Mouse (Mus musculus) MEL (cell line): ENCODE results near the gene Mfap3l. TPM values are rescaled to one million over a fixed set of nuclear protein-coding genes. Genes with fewer than 3 reads are reported as not detected.

Source experiments
- DNase-seq: peaks from one replicate; pipeline ENCODE4 v3.0.0; 2011; ENCODE audit warnings: low read depth, low spot score
- H3K27ac ChIP-seq: 2 replicates; pipeline ENCODE4 v1.5.1; 2012; ENCODE audit warnings: low read depth, mild to moderate bottlenecking, control low read depth, low read length, moderate library complexity; ENCODE audit not compliant: control insufficient read depth
- H3K27me3 ChIP-seq, 2 experiments: fragments of 150-350 bp in 1 of 2; sonication (generic) in 1 of 2; 2 replicates each; pipeline ENCODE4 v1.6.1; 2012; ENCODE audit warnings: low read length in 2 of 2, mild to moderate bottlenecking in 2 of 2, improper control_type of control experiment in 1 of 2, moderate library complexity in 1 of 2; ENCODE audit not compliant: insufficient read depth in 2 of 2, control insufficient read depth in 1 of 2
- H3K36me3 ChIP-seq, 2 experiments: 2 replicates each; pipeline ENCODE4 v1.6.1; 2012 to 2014; ENCODE audit warnings: low read length in 2 of 2, improper control_type of control experiment in 1 of 2, inconsistent platforms in 1 of 2, mild to moderate bottlenecking in 1 of 2; ENCODE audit not compliant: insufficient read depth in 2 of 2, control insufficient read depth in 1 of 2
- H3K4me1 ChIP-seq, 2 experiments: fragments of 150-350 bp in 1 of 2; sonication (generic) in 1 of 2; 2 replicates each; pipeline ENCODE4 v1.6.1; 2012; ENCODE audit warnings: low read length in 2 of 2, improper control_type of control experiment in 1 of 2, mild to moderate bottlenecking in 1 of 2; ENCODE audit not compliant: insufficient read depth in 2 of 2, control insufficient read depth in 1 of 2
- H3K4me3 ChIP-seq, 2 experiments: fragments of 150-350 bp in 1 of 2; sonication (generic) in 1 of 2; 2 replicates each; pipeline ENCODE4 v1.5.1; 2012; ENCODE audit warnings: low read depth in 2 of 2, low read length in 2 of 2, mild to moderate bottlenecking in 2 of 2, moderate library complexity in 2 of 2, control low read depth in 1 of 2, improper control_type of control experiment in 1 of 2; ENCODE audit not compliant: control insufficient read depth in 1 of 2, insufficient read depth in 1 of 2
- H3K79me2 ChIP-seq: 2 replicates; pipeline ENCODE4 v1.6.1; 2012; ENCODE audit warnings: mild to moderate bottlenecking, low read length, moderate library complexity; ENCODE audit not compliant: control insufficient read depth, poor library complexity, insufficient read depth
- H3K9ac ChIP-seq: 2 replicates; pipeline ENCODE4 v1.6.1; 2012; ENCODE audit warnings: low read depth, mild to moderate bottlenecking, control low read depth, low read length, moderate library complexity; ENCODE audit not compliant: control insufficient read depth, poor library complexity, severe bottlenecking
- H3K9me3 ChIP-seq: fragments of 150-350 bp; sonication (generic); replicated peaks from 2 replicates; pipeline ENCODE4 v1.6.1; 2012; ENCODE audit warnings: mild to moderate bottlenecking, low read length, improper control_type of control experiment, moderate library complexity; ENCODE audit not compliant: insufficient read depth
- CHD1 ChIP-seq: IDR thresholded peaks from 2 replicates; pipeline ENCODE4 v1.6.1; 2012; ENCODE audit warnings: low read depth, mild to moderate bottlenecking, inconsistent platforms, low read length, improper control_type of control experiment
- CHD2 ChIP-seq: IDR thresholded peaks from 2 replicates; pipeline ENCODE4 v1.6.1; 2011; ENCODE audit warnings: low read length, improper control_type of control experiment
- CTCF ChIP-seq, 3 experiments: IDR thresholded peaks in 2 of 3; conservative IDR thresholded peaks in 1 of 3; 2 replicates each; pipeline ENCODE4 v1.5.1; 2011 to 2012; ENCODE audit warnings: low read length in 3 of 3, low read depth in 2 of 3, mild to moderate bottlenecking in 2 of 3, improper control_type of control experiment in 1 of 3, inconsistent platforms in 1 of 3, mixed read lengths in 1 of 3, moderate library complexity in 1 of 3; ENCODE audit not compliant: control insufficient read depth in 1 of 3, insufficient read depth in 1 of 3, poor library complexity in 1 of 3, severe bottlenecking in 1 of 3
- E2F4 ChIP-seq: IDR thresholded peaks from 2 replicates; pipeline ENCODE4 v1.6.1; 2011; ENCODE audit warnings: low read depth, low read length, improper control_type of control experiment, borderline replicate concordance
- ELF1 ChIP-seq: IDR thresholded peaks from 2 replicates; pipeline ENCODE4 v1.6.1; 2014; ENCODE audit warnings: low read depth, mild to moderate bottlenecking, inconsistent platforms, low read length, improper control_type of control experiment, moderate library complexity
- EP300 ChIP-seq, 2 experiments: IDR thresholded peaks; 2 replicates each; pipeline ENCODE4 v1.6.1; 2011; ENCODE audit warnings: improper control_type of control experiment in 2 of 2, low read length in 2 of 2, low read depth in 1 of 2, mild to moderate bottlenecking in 1 of 2
- ETS1 ChIP-seq: IDR thresholded peaks from 2 replicates; pipeline ENCODE4 v1.6.1; 2012; ENCODE audit warnings: low read depth, mild to moderate bottlenecking, inconsistent platforms, low read length, improper control_type of control experiment, moderate library complexity
- GATA1 ChIP-seq: IDR thresholded peaks from 2 replicates; pipeline ENCODE4 v1.6.1; 2011; ENCODE audit warnings: low read depth, low read length, improper control_type of control experiment
- HCFC1 ChIP-seq: IDR thresholded peaks from 2 replicates; pipeline ENCODE4 v1.6.1; 2012; ENCODE audit warnings: low read depth, mild to moderate bottlenecking, inconsistent platforms, low read length, improper control_type of control experiment, moderate library complexity
- KAT2A ChIP-seq: conservative IDR thresholded peaks from 2 replicates; pipeline ENCODE4 v1.6.1; 2012; ENCODE audit warnings: low read depth, low read length, improper control_type of control experiment, inconsistent platforms
- MAFK ChIP-seq: IDR thresholded peaks from 2 replicates; pipeline ENCODE4 v1.6.1; 2011; ENCODE audit warnings: low read depth, mild to moderate bottlenecking, low read length, improper control_type of control experiment, borderline replicate concordance
- MAX ChIP-seq: IDR thresholded peaks from 2 replicates; pipeline ENCODE4 v1.6.1; 2011; ENCODE audit warnings: low read length, improper control_type of control experiment
- MEF2A ChIP-seq: IDR thresholded peaks from 2 replicates; pipeline ENCODE4 v1.6.1; 2014; ENCODE audit warnings: low read depth, mild to moderate bottlenecking, inconsistent platforms, low read length, improper control_type of control experiment; ENCODE audit not compliant: poor library complexity, insufficient replicate concordance, severe bottlenecking; ENCODE audit errors: extremely low read depth
- MXI1 ChIP-seq: IDR thresholded peaks from 2 replicates; pipeline ENCODE4 v1.6.1; 2011; ENCODE audit warnings: mild to moderate bottlenecking, low read depth, low read length, improper control_type of control experiment
- MYB ChIP-seq: IDR thresholded peaks from 2 replicates; pipeline ENCODE4 v1.6.1; 2011; ENCODE audit warnings: mild to moderate bottlenecking, low read depth, low read length, improper control_type of control experiment
- MYC ChIP-seq: IDR thresholded peaks from 2 replicates; pipeline ENCODE4 v1.6.1; 2011; ENCODE audit warnings: low read depth, mild to moderate bottlenecking, low read length, improper control_type of control experiment, moderate library complexity
- NELFE ChIP-seq: IDR thresholded peaks from 2 replicates; pipeline ENCODE4 v1.6.1; 2011; ENCODE audit warnings: low read depth, low read length, improper control_type of control experiment
- NRF1 ChIP-seq: IDR thresholded peaks from 2 replicates; pipeline ENCODE4 v1.6.1; 2014; ENCODE audit warnings: low read depth, mild to moderate bottlenecking, inconsistent platforms, low read length, improper control_type of control experiment, moderate library complexity; ENCODE audit not compliant: poor library complexity, insufficient read depth, severe bottlenecking
- POLR2AphosphoS5 ChIP-seq: IDR thresholded peaks from 2 replicates; pipeline ENCODE4 v1.6.1; 2012; ENCODE audit warnings: low read depth, borderline replicate concordance, mild to moderate bottlenecking, inconsistent platforms, low read length, moderate library complexity, mixed read lengths
- RAD21 ChIP-seq: IDR thresholded peaks from 2 replicates; pipeline ENCODE4 v1.6.1; 2011; ENCODE audit warnings: mild to moderate bottlenecking, low read depth, low read length, improper control_type of control experiment
- RCOR1 ChIP-seq: IDR thresholded peaks from 2 replicates; pipeline ENCODE4 v1.6.1; 2012; ENCODE audit warnings: low read depth, mild to moderate bottlenecking, inconsistent platforms, low read length, improper control_type of control experiment
- SIN3A ChIP-seq: IDR thresholded peaks from 2 replicates; pipeline ENCODE4 v1.6.1; 2012; ENCODE audit warnings: low read length, improper control_type of control experiment, inconsistent platforms
- TAL1 ChIP-seq: IDR thresholded peaks from 2 replicates; pipeline ENCODE4 v1.6.1; 2012; ENCODE audit warnings: mild to moderate bottlenecking, inconsistent platforms, low read length, moderate library complexity, mixed read lengths
- USF1 ChIP-seq: IDR thresholded peaks from 2 replicates; pipeline ENCODE4 v1.6.1; 2014; ENCODE audit warnings: low read depth, mild to moderate bottlenecking, inconsistent platforms, low read length, improper control_type of control experiment, moderate library complexity
- USF2 ChIP-seq, 2 experiments: IDR thresholded peaks; 2 replicates each; pipeline ENCODE4 v1.6.1; 2011 to 2012; ENCODE audit warnings: improper control_type of control experiment in 2 of 2, low read length in 2 of 2, borderline replicate concordance in 1 of 2, inconsistent platforms in 1 of 2, low read depth in 1 of 2, mild to moderate bottlenecking in 1 of 2; ENCODE audit not compliant: insufficient read depth in 1 of 2
- ZKSCAN1 ChIP-seq: IDR thresholded peaks from 2 replicates; pipeline ENCODE4 v1.6.1; 2012; ENCODE audit warnings: low read depth, mild to moderate bottlenecking, inconsistent platforms, low read length, improper control_type of control experiment, moderate library complexity
- ZMIZ1 ChIP-seq: IDR thresholded peaks from 2 replicates; pipeline ENCODE4 v1.6.1; 2012; ENCODE audit warnings: low read depth, mild to moderate bottlenecking, inconsistent platforms, low read length, improper control_type of control experiment, moderate library complexity
- ZNF384 ChIP-seq: IDR thresholded peaks from 2 replicates; pipeline ENCODE4 v1.6.1; 2012; ENCODE audit warnings: low read depth, mild to moderate bottlenecking, inconsistent platforms, low read length, improper control_type of control experiment
- polyA plus RNA-seq, 2 experiments: library from polyadenylated mRNA; stranded (reverse) in 1 of 2; unstranded in 1 of 2; fragments of >175 nt in 1 of 2; fragments of >200 nt in 1 of 2; gene quantifications; 2 replicates each; pipeline versions ENCODE4 v1.2.1 to v1.2.4; 2012; ENCODE audit warnings: low replicate concordance in 2 of 2, low read depth in 1 of 2; ENCODE audit not compliant: insufficient read length in 2 of 2, insufficient read depth in 1 of 2, missing spikeins in 1 of 2
- total RNA-seq: library from RNA; depleted of rRNA; stranded (reverse); fragments of 300-350 nt; gene quantifications from 2 replicates; pipeline ENCODE4 v1.2.3, GENCODE M21; 2012

Mfap3l gene
- total and polyA plus RNA-seq, 3 experiments, result not detected

GRCm38 (mm10) chr8:60623438-60623837 is 9.2 kb upstream of the Mfap3l start:
- no peaks in the 10 kb centered on the region; a peak in 1 of 4 replicates for H3K27me3 ChIP-seq

GRCm38 (mm10) chr8:60624722-60625121 is 7.9 kb upstream of the Mfap3l start:
- Histone ChIP-seq H3K27me3 (no peaks in the 10 kb centered on the region; a peak in 1 of 4 replicates), H3K4me1 (no peaks in the 10 kb centered on the region), H3K9me3 (no peaks in the 10 kb centered on the region), H3K9ac (no peak overlapping the region), H3K36me3 (no peaks in the 10 kb centered on the region), H3K79me2 (no peaks in the 10 kb centered on the region), H3K4me3 (no peak overlapping the region), H3K27ac (no peak overlapping the region)
- TF ChIP-seq GATA1 (no peak), NRF1 (no peak), SIN3A (no peak), CTCF (IDR thresholded peaks at IDR 0.05 in 2 of 3, conservative IDR thresholded peaks at IDR 0.05 in 1 of 3; ENCODE audit: control insufficient read depth in 1 of 3, insufficient read depth in 1 of 3, low read depth in 2 of 3, low read length in 3 of 3, poor library complexity in 1 of 3, severe bottlenecking in 1 of 3) (no peak), ELF1 (no peak), KAT2A (no peak), MXI1 (no peak), CHD1 (no peak), USF1 (no peak), E2F4 (no peak), ZMIZ1 (no peak), MAFK (no peak), USF2 (IDR thresholded peaks at IDR 0.05; ENCODE audit: borderline replicate concordance in 1 of 2, insufficient read depth in 1 of 2, low read depth in 1 of 2, low read length in 2 of 2) (no peak), ZNF384 (no peak), ZKSCAN1 (no peak), HCFC1 (no peak), MEF2A (no peak)
- DNase-seq, result no peak

More at GRCm38 (mm10) chr8:60623438-60623837, 9.2 kb upstream of the Mfap3l start:
- Histone ChIP-seq H3K9ac (no peak overlapping the region), H3K36me3 (no peaks in the 10 kb centered on the region), H3K79me2 (no peaks in the 10 kb centered on the region), H3K4me1 (no peaks in the 10 kb centered on the region), H3K4me3 (no peak overlapping the region), H3K9me3 (no peaks in the 10 kb centered on the region), H3K27ac (no peak overlapping the region)
- TF ChIP-seq HCFC1 (no peak), EP300 (IDR thresholded peaks at IDR 0.05; ENCODE audit: low read depth in 1 of 2, low read length in 2 of 2) (no peak), MAFK (no peak), USF1 (no peak), TAL1 (no peak), MXI1 (no peak), ZNF384 (no peak), RAD21 (no peak), MAX (no peak), ETS1 (no peak), GATA1 (no peak), ELF1 (no peak), POLR2AphosphoS5 (no peak), RCOR1 (no peak), MEF2A (no peak), NELFE (no peak), MYC (no peak), CHD2 (no peak), MYB (no peak)
- no peak for DNase-seq
